Mouse (Mus musculus): ENCODE results near the gene Hoxa9.

Gene Hoxa9

GRCm38 (mm10) chr6:52219234-52219942, 11.5 kb downstream of the Hoxa9 start:
- in situ Hi-C loops (cut with MboI, MseI), result loop anchor here (5.0 kb wide), 1 partner anchor 33 kb away; no protein-coding TSS in a partner anchor

GRCm38 (mm10) chr6:52218643-52219215, 12.2 kb downstream of the Hoxa9 start:
- in situ Hi-C loops (cut with MboI, MseI), result loop anchor here (5.0 kb wide), 1 partner anchor 34 kb away; no protein-coding TSS in a partner anchor

GRCm38 (mm10) chr6:52217895-52218642, 12.8 kb downstream of the Hoxa9 start:
- in situ Hi-C loops (cut with MboI, MseI), result loop anchor here (5.0 kb wide), 1 partner anchor 34 kb away; no protein-coding TSS in a partner anchor

- in situ Hi-C loops (cut with MboI, MseI), result loop anchor here (5.0 kb wide), 1 partner anchor 35 kb away; no protein-coding TSS in a partner anchor
Measured at GRCm38 (mm10) chr6:52217459-52217768, 13.5 kb downstream of the Hoxa9 start.

- in situ Hi-C loops (cut with MboI, MseI), result loop anchor here (5.0 kb wide), 1 partner anchor 35 kb away; no protein-coding TSS in a partner anchor
Measured at GRCm38 (mm10) chr6:52216691-52217458, 14.0 kb downstream of the Hoxa9 start.

GRCm38 (mm10) chr6:52215771-52216535, 14.9 kb downstream of the Hoxa9 start:
- in situ Hi-C loops (cut with MboI, MseI), result loop anchor here (5.0 kb wide), 1 partner anchor 36 kb away; no protein-coding TSS in a partner anchor

GRCm38 (mm10) chr6:52215070-52215469, 15.8 kb downstream of the Hoxa9 start:
- in situ Hi-C loops (cut with MboI, MseI), result loop anchor here (5.0 kb wide), 1 partner anchor 37 kb away; no protein-coding TSS in a partner anchor

- in situ Hi-C loops (cut with MboI, MseI), result loop anchor here (5.0 kb wide), 1 partner anchor 197 kb away; no protein-coding TSS in a partner anchor
Measured at GRCm38 (mm10) chr6:52214271-52214670, 16.6 kb downstream of the Hoxa9 start.

GRCm38 (mm10) chr6:52213119-52213986, 17.5 kb downstream of the Hoxa9 start, which contains the start of the genes Hoxa3 and Gm28308:
Gene Hoxa3, minus strand, starts transcription at chr6:52213336.
Gene Gm28308, minus strand, starts transcription at chr6:52213339.
- in situ Hi-C loops (cut with MboI, MseI), result loop anchor here (5.0 kb wide), 1 partner anchor 196 kb away; no protein-coding TSS in a partner anchor

- in situ Hi-C loops (cut with MboI, MseI), result loop anchor here (5.0 kb wide), 1 partner anchor 195 kb away; no protein-coding TSS in a partner anchor
Measured at GRCm38 (mm10) chr6:52212556-52213118, 18.3 kb downstream of the Hoxa9 start.

GRCm38 (mm10) chr6:52211961-52212360, 18.9 kb downstream of the Hoxa9 start:
- in situ Hi-C loops (cut with MboI, MseI), result loop anchor here (5.0 kb wide), 1 partner anchor 195 kb away; no protein-coding TSS in a partner anchor

- in situ Hi-C loops (cut with MboI, MseI), result loop anchor here (5.0 kb wide), 1 partner anchor 194 kb away; no protein-coding TSS in a partner anchor
Measured at GRCm38 (mm10) chr6:52211170-52211935, 19.5 kb downstream of the Hoxa9 start.

- in situ Hi-C loops (cut with MboI, MseI), result loop anchor here (5.0 kb wide), 1 partner anchor 192 kb away; no protein-coding TSS in a partner anchor
Measured at GRCm38 (mm10) chr6:52209685-52210046, 21.2 kb downstream of the Hoxa9 start.

GRCm38 (mm10) chr6:52208868-52209684, 21.8 kb downstream of the Hoxa9 start:
- in situ Hi-C loops (cut with MboI, MseI), result no loop called here

GRCm38 (mm10) chr6:52208072-52208867, 22.6 kb downstream of the Hoxa9 start, which contains the start of gene Hoxa6:
Gene Hoxa6, minus strand, starts transcription at chr6:52208722.
- in situ Hi-C loops (cut with MboI, MseI), result no loop called here

GRCm38 (mm10) chr6:52207684-52207976, 23.3 kb downstream of the Hoxa9 start:
- in situ Hi-C loops (cut with MboI, MseI), result no loop called here
